Mouse (Mus musculus): ENCODE measurements around the gene Hoxb4. TPM values are rescaled to one million over a fixed set of nuclear protein-coding genes. Genes with fewer than 3 reads are reported as not detected.

The Hoxb4 gene
- total RNA-seq (2017), result 4.7 to 6.6 TPM (median 5.2 TPM) in 3 replicates

DNA sequence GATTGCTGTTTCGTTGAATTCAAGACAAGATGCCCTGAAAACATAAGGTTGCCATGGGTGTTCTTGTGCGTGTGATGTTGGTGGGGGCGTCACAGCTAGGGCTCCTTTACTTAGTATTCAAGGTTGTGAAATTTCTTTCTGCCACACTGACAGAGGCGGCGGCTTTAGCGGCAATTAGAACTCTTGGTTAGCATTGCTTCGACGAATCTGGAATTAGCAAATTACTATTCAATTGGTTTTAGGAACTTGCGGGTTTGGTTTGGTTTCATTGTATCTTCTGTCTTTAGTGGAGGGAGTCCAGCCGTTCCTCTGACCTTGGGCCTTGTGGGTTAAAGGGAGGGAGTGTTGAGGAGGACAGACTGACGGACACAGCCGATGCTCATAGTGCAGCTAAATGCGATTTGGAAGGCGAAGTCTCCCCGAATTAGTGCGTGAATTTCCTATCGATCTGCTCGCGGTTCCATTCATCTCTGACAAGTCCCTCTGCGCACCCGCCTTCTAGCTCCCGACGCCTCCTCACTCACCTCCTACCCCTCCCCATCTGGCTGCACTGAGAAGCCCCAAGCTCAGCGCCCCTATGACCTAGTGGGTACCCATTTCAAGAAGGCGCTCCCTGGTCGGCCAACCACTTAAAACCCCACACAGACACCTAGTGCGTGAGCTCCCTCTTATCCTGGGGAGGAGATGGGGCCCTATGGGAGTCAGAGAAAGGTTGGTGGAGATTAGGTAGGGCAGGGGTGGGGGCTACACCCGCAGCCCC lies at the start of gene Hoxb4:
Gene Hoxb4, plus strand, starts transcription at position 660 of the 760 bp plus-strand sequence.
- ATAC-seq (replicated peaks; ENCODE audit: insufficient number of reproducible peaks, low FRiP score, low TSS enrichment, poor library complexity, severe bottlenecking), result peak; percentile 48

GRCm38 (mm10) chr11:96269869-96270268 lies 48.2 kb upstream of the Hoxb4 start:
- ATAC-seq (replicated peaks; ENCODE audit: insufficient number of reproducible peaks, low FRiP score, low TSS enrichment, poor library complexity, severe bottlenecking), result no peak

DNA sequence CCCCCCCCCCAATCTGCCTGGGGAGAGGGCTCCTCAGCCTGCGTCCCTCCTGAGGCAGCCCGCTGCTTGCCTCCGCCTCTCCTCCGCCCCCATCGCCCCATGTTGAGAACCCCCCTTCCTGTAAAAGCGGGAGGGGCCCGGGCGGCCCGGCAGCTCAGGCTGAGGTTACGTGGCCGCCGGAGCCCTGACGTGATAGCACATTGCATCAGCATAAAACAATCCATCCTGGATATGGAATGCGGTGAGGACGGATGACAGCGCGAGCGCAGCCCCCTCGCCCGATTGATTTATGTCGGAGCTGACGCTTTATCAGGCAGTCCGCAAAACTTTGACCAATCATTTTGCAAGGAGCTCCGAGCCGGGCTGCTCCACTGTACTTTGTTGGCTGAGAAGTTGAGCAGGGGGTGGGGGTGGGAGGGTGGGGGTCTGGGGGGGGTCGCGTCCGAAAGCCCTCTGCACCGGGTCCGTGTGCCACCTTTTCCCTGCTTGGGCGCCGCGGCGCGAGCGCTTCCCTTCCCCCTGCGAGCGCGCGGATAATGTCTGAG lies 47.0 kb upstream of the Hoxb4 start, which contains the start of gene Hoxb9:
Gene Hoxb9, plus strand, starts transcription at position 462 of the 545 bp plus-strand sequence.
- no peak for ATAC-seq (replicated peaks; ENCODE audit: insufficient number of reproducible peaks, low FRiP score, low TSS enrichment, poor library complexity, severe bottlenecking)

DNA sequence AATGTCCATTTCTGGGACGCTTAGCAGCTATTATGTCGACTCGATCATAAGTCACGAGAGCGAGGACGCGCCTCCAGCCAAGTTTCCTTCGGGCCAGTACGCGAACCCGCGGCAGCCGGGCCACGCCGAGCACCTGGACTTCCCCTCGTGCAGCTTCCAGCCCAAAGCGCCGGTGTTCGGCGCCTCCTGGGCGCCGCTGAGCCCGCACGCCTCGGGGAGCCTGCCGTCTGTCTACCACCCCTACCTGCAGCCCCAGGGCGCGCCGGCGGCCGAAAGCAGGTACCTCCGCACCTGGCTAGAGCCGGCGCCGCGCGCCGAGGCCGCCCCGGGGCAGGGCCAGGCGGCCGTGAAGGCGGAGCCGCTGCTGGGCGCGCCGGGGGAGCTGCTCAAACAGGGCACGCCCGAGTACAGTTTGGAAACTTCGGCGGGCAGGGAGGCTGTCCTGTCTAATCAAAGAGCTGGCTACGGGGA lies 46.5 kb upstream of the Hoxb4 start:
- ATAC-seq (replicated peaks; ENCODE audit: insufficient number of reproducible peaks, low FRiP score, low TSS enrichment, poor library complexity, severe bottlenecking), result no peak

- no peak for ATAC-seq (replicated peaks; ENCODE audit: insufficient number of reproducible peaks, low FRiP score, low TSS enrichment, poor library complexity, severe bottlenecking)
Observed at GRCm38 (mm10) chr11:96272024-96272921, 45.8 kb upstream of the Hoxb4 start.

DNA sequence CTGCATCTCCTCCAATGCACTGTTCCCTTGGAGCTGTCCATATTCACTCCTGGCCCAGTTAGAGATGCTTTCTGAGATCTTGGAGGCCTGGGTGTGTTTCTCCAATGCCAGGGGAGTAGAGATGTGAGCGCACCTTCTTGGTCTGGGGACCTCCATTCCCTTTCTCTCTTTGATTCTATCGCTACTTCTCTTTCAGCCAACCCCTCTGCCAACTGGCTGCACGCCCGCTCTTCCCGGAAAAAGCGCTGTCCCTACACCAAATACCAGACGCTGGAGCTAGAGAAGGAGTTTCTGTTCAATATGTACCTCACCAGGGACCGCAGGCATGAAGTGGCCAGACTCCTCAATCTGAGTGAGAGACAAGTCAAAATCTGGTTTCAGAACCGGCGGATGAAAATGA lies 43.6 kb upstream of the Hoxb4 start:
- no peak for ATAC-seq (replicated peaks; ENCODE audit: insufficient number of reproducible peaks, low FRiP score, low TSS enrichment, poor library complexity, severe bottlenecking)

DNA sequence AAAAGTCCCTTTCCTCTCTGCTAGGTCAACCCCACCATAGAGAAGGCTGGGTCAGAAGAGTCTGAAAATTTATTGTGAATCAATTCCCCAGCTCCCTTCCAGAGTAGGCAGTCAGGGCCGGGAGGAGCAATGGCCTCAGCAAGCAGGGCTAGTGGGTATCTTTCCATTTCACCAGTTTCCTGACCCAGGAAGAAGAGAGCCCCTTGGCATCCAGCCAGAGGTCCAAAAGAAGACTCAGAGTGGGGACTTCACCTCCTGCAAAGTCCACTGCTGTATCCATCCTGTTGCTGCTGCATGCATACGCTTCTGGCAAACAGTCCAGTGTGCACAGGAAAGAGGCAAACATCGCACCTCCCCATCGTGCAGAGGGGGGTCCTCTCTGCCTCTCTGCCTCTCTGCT lies 42.2 kb upstream of the Hoxb4 start:
- ATAC-seq (replicated peaks; ENCODE audit: insufficient number of reproducible peaks, low FRiP score, low TSS enrichment, poor library complexity, severe bottlenecking), result no peak

DNA sequence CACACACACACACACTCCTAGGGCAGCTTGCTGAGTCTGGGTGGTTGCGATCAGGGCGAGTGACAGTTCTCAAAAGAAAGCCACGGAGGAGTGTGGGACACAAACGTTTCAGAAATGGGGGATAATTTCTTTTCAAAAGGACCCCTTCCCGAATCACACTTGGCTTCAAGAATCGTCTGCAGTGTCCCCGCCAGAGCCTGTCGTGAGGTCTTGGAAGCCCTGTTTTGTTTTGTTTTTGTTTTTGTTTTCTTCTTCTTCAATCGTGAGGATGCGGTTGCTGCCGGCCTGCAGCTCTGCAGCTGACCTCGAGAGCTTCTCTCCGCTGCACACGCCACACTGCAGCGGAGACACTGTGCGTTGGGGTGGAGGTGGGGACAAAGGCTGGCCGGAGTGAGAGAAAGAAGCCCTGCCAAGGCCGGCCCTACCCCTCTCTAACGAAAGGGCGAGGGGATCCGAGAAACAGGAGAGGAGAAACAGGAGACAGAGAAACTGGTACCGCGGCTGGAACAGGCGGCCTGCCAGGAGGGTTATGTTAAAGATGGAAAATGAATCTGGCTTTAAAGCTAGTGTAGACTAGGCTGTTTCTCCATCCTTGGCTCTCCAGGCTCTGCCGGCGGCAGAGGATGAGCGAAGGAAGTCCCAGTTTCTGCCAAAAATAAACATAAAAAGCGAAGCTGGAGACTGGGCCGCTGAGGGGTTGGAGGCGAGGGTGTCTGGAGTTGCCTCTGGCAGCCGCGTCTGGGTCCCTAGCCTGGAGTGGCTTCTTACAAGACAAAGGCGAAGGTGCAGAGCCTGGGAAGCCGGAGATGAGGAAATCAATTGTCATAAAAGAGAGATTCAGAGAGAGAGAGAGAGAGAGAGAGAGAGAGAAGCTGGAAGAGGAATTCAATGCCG lies 40.7 kb upstream of the Hoxb4 start:
- no peak for ATAC-seq (replicated peaks; ENCODE audit: insufficient number of reproducible peaks, low FRiP score, low TSS enrichment, poor library complexity, severe bottlenecking)

DNA sequence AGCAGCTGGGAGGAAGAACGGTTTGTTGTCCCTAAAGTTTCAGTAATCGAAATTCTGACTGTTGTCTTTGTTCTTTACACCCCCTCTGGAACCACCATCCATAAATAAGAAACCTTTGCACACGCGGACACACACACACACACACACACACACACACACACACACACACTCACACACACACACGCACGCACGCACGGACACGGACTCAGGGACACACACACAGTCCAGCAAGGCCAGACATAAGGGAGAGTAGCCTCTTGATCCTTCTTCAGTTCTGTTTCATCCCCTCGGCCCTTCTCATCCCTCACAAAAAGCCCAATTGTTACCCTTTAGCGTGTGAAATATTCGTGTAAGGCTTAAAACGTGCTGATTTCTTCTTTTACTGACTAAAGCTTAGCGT lies 39.7 kb upstream of the Hoxb4 start:
- ATAC-seq (replicated peaks; ENCODE audit: insufficient number of reproducible peaks, low FRiP score, low TSS enrichment, poor library complexity, severe bottlenecking), result no peak

GRCm38 (mm10) chr11:96278773-96279172 lies 39.3 kb upstream of the Hoxb4 start:
- peak; percentile 92 for ATAC-seq (replicated peaks; ENCODE audit: insufficient number of reproducible peaks, low FRiP score, low TSS enrichment, poor library complexity, severe bottlenecking)

GRCm38 (mm10) chr11:96279421-96280233 lies 38.4 kb upstream of the Hoxb4 start:
- ATAC-seq (replicated peaks; ENCODE audit: insufficient number of reproducible peaks, low FRiP score, low TSS enrichment, poor library complexity, severe bottlenecking), result no peak

DNA sequence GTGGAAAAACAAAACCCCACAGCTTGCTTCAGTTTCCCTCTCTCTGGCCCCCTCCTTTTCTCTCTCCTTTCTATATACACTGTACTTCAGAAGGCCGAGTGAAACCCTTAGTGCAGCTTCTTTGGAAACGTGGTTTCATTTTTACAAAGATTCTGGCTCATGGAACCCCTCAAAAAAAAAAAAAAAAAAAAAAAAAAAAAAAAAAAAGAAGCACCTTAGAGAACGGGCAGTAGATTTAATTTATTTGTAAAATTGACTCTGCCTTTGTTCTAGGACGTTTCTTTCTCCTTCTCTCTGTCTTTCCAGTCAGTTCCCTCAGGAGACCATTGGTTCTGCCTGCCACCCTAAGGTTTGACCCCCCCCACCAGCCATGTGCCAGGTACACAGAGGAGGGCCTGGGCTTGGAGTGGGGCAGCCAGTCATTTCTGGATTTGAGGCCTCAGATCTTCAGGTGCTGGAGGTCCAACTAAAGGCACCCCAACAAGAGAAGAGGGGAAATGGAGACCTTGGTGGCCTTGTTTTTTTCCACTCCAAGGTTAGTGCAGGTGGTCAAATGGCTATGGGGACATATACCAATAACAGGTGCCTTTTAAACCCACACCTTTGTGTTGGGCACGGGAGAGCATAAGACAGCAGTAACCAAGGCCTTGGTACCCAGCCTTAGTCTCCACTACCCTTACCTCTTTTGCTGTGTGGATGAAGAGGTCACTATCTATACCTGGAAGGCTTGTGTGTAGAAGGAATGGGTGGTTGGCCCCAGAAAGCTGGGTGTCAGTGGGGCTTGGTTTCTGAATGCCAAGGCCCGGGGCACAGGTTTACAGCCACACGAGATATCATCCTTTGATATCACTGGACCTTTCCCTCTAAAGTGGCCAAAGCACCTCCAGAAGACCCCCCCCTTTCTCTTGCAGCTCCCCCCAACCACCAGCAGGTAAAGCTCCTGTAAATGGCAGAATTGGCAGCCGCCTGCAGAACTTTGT lies 37.4 kb upstream of the Hoxb4 start:
- no peak for ATAC-seq (replicated peaks; ENCODE audit: insufficient number of reproducible peaks, low FRiP score, low TSS enrichment, poor library complexity, severe bottlenecking)

GRCm38 (mm10) chr11:96281396-96281795 lies 36.7 kb upstream of the Hoxb4 start:
- no peak for ATAC-seq (replicated peaks; ENCODE audit: insufficient number of reproducible peaks, low FRiP score, low TSS enrichment, poor library complexity, severe bottlenecking)

DNA sequence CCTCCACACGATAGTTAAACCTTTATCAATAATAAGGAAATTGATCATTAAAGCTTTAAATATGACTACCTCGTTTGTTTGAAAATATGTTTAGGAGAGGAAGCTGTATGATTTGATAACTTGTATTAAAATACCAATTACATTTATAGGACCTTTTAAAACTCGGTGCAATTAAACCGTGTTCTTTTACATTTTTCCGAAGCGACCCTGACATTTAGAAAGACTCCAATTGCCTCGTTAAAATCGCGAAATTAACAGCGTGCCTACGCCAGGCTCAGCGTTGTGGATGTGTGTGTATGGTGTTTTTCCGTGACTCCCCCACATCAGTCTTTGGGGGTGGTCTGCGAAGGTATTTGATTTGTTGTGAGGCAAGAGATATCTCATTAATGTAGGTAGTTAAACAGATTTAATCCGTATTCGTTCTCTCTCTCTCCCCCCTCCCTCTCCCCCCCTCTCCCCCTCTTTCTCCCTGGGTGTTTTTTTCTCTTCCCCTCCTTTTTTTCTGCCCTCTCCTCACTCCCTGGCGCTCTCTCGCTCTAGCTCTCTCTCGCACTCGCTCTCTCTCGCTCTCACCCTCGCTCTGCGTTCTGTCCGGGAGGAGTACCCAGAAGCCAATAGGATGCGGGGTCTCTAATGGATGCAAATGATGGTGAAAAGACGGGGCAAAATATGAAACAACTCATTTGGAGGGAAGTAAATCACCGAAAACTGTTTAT lies 36.1 kb upstream of the Hoxb4 start, which contains the start of gene Hoxb8:
Gene Hoxb8, plus strand, starts transcription at position 51 of the 716 bp plus-strand sequence.
- no peak for ATAC-seq (replicated peaks; ENCODE audit: insufficient number of reproducible peaks, low FRiP score, low TSS enrichment, poor library complexity, severe bottlenecking)

- ATAC-seq (replicated peaks; ENCODE audit: insufficient number of reproducible peaks, low FRiP score, low TSS enrichment, poor library complexity, severe bottlenecking), result no peak
Observed at GRCm38 (mm10) chr11:96282795-96283430, 35.2 kb upstream of the Hoxb4 start.
